Mouse (Mus musculus) C2C12 (cell line): ENCODE results near the gene Icam2. TPM values are rescaled to one million over a fixed set of nuclear protein-coding genes. Genes with fewer than 3 reads are reported as not detected.

Experiments used
- H3K27me3 ChIP-seq: one replicate; pipeline ENCODE4 v1.6.1; 2011; ENCODE audit not compliant: control insufficient read depth, insufficient read depth, insufficient read length
- H3K36me3 ChIP-seq: one replicate; pipeline ENCODE4 v1.6.1; 2011; ENCODE audit not compliant: control insufficient read depth, insufficient read depth
- H3K4me3 ChIP-seq: one replicate; pipeline ENCODE4 v1.5.1; 2011; ENCODE audit warnings: mild to moderate bottlenecking, control low read depth; ENCODE audit not compliant: poor library complexity, insufficient read depth, severe bottlenecking
- H3K79me2 ChIP-seq: one replicate; pipeline ENCODE4 v1.6.1; 2011; ENCODE audit not compliant: control insufficient read depth, insufficient read depth
- H3K79me3 ChIP-seq: one replicate; pipeline ENCODE4 v1.6.1; 2011; ENCODE audit warnings: low read depth, control low read depth
- H3ac ChIP-seq: one replicate; pipeline ENCODE3; 2011; ENCODE audit warnings: low read depth; ENCODE audit not compliant: control insufficient read depth, insufficient read length
- CEBPB ChIP-seq: IDR thresholded peaks from one replicate; pipeline ENCODE4 v1.6.1; 2011; ENCODE audit warnings: low read depth, mild to moderate bottlenecking, control low read depth, moderate library complexity
- CTCF ChIP-seq: IDR thresholded peaks from one replicate; pipeline ENCODE4 v1.5.1; 2011; ENCODE audit not compliant: control insufficient read depth, insufficient read depth, insufficient read length
- FOSL1 ChIP-seq: IDR thresholded peaks from one replicate; pipeline ENCODE4 v1.8.0; 2011; ENCODE audit warnings: mild to moderate bottlenecking, low read length; ENCODE audit not compliant: poor library complexity, insufficient read depth, severe bottlenecking
- MAX ChIP-seq: IDR thresholded peaks from one replicate; pipeline ENCODE4 v1.6.1; 2011; ENCODE audit warnings: mild to moderate bottlenecking, control low read depth
- MYOD1 ChIP-seq: IDR thresholded peaks from one replicate; pipeline ENCODE4 v1.6.1; 2011; ENCODE audit warnings: low read depth; ENCODE audit not compliant: control insufficient read depth, insufficient read length
- MYOG ChIP-seq: IDR thresholded peaks from one replicate; pipeline ENCODE4 v1.6.1; 2011; ENCODE audit not compliant: control insufficient read depth, insufficient read length; ENCODE audit errors: extremely low read depth
- USF1 ChIP-seq: IDR thresholded peaks from one replicate; pipeline ENCODE4 v1.6.1; 2011; ENCODE audit warnings: low read depth, mild to moderate bottlenecking, control low read depth, moderate library complexity
- polyA plus RNA-seq: library from polyadenylated mRNA; unstranded; fragments of >200 nt; fragmentation: generic; extraction: Trizol; gene quantifications from one replicate; pipeline ENCODE4 v1.2.1, GENCODE M21; 2012; ENCODE audit warnings: missing spikeins

Gene Icam2
- polyA plus RNA-seq, 1 experiment = not detected

DNA sequence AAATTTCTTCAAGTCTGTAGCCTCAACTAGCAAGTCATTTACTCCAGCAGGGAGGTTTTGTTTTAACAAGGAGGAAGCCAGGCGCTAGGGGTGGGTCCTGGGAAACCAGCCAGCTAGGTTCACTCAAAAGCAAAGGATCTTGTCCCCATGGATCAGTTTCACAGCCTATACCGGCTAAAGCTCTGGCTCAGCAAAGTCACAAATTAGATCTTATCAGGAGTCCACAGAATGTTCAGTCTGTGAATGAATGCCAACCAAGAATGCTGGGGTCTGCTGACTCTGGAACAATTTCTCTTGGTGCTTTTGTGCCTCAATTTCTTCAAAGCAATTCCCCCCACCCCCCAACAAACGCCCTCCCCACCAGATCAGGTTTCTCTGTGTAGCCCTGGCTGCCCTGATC lies 1.7 kb upstream of the Icam2 start:
- no peak for TF ChIP-seq MYOG
- no peak for TF ChIP-seq CTCF
- no peak for TF ChIP-seq MYOD1
- TF ChIP-seq MAX = no peak
- no peak for TF ChIP-seq FOSL1
- TF ChIP-seq USF1 = no peak
- TF ChIP-seq CEBPB = no peak
- Histone ChIP-seq H3K4me3 (no peak overlapping the region), H3K27me3 (no peaks in the 10 kb centered on the region), H3ac (no peak overlapping the region), H3K36me3 (peaks cover 4% of the 10 kb centered on the region), H3K79me2 (no peaks in the 10 kb centered on the region), H3K79me3 (no peaks in the 10 kb centered on the region)

DNA sequence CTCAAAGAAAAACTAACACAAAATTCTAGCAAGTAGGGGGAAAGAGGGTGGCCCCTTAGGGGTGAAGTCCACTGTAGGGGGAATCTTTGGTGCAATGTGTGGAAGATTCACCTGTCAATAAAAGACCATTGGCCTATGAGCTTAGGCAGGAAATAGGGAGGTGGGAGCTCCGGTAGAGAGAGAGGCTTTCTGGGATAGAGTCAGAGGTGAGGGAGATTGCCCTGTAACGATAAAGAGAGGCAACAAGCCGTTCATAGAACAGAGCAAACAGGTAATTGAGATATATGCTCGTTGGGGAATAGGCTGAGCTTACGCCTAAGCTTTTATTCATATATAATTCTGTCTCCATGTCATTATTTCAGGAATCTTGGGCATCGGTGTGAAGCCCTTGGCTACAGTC lies 855 bp downstream of the Icam2 start:
- Histone ChIP-seq H3K4me3 (no peak overlapping the region), H3K36me3 (no peaks in the 10 kb centered on the region), H3K79me2 (no peaks in the 10 kb centered on the region), H3K79me3 (no peaks in the 10 kb centered on the region), H3ac (no peak overlapping the region), H3K27me3 (no peaks in the 10 kb centered on the region)
- TF ChIP-seq USF1 (no peak), FOSL1 (no peak), CTCF (no peak), MAX (no peak), MYOG (no peak), MYOD1 (no peak), CEBPB (no peak)

DNA sequence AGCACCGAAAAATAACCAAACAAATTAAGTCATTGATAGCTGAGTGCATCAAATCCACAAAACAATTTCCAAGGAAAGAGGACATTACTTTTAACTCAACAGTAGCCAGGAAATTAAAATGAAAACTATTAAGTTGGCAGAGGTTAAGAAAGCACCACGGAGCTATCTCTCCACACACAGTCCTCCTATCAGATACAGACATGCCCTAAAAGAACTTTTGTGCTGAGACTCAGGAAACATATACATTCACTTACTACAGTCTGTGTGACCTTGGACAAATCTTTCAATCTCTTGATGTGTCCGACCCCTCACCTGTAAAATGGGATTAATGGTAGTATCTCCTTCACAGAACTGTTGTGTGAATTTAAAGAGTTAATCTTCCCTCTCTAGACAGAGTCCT lies 1.5 kb downstream of the Icam2 start:
- H3K79me3 ChIP-seq = no peaks in the 10 kb centered on the region
- H3K36me3 ChIP-seq = no peaks in the 10 kb centered on the region
- TF ChIP-seq MYOD1 (no peak), CTCF (no peak), MAX (no peak), USF1 (no peak), FOSL1 (no peak), MYOG (no peak), CEBPB (no peak)
- no peak overlapping the region for H3ac ChIP-seq
- H3K4me3 ChIP-seq = no peak overlapping the region
- H3K79me2 ChIP-seq = no peaks in the 10 kb centered on the region
- H3K27me3 ChIP-seq = no peaks in the 10 kb centered on the region

DNA sequence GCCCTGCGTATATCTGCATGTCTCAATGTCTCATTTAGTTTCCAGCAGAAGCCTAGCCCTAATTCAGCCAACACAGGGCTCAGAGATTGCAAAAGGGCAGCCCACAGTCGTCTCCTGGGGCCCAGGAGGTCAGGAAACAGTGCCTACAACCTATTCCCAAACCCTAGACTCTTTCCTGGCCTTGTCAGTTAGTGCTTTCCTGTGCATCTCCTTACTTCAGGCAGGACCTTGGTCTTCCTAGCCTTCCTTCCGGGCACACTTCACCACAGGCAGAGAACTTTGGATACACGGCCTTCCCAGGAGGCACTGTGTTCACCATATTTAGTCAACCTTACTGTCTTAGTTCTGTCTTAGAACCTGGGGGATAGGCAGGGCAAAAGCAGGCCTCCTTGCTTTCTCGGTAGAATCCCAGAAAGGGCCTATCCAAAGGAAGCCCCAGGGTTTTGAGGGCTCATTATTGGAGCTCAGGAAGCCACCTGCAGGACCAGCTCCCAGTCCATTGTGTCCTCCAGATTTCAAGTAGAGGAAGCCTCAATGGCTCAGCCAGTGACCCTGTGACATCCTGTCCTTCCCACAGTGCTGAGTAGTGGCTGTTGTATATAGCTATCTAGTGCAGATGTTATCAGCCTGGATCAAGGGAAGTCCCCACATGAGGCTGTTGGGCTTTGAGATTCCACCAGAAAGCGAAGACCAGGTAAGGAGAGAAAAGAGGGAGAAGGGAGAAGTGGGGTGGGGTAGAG lies 4.7 kb downstream of the Icam2 start:
- H3K27me3 ChIP-seq = peaks cover 18% of the 10 kb centered on the region
- TF ChIP-seq CEBPB = no peak
- TF ChIP-seq MAX = no peak
- TF ChIP-seq CTCF = no peak
- no peak for TF ChIP-seq MYOD1
- no peak for TF ChIP-seq FOSL1
- TF ChIP-seq MYOG = no peak
- TF ChIP-seq USF1 = no peak
- no peak overlapping the region for H3ac ChIP-seq
- H3K36me3 ChIP-seq = no peaks in the 10 kb centered on the region
- H3K79me3 ChIP-seq = no peaks in the 10 kb centered on the region
- H3K79me2 ChIP-seq = no peaks in the 10 kb centered on the region
- no peak overlapping the region for H3K4me3 ChIP-seq

DNA sequence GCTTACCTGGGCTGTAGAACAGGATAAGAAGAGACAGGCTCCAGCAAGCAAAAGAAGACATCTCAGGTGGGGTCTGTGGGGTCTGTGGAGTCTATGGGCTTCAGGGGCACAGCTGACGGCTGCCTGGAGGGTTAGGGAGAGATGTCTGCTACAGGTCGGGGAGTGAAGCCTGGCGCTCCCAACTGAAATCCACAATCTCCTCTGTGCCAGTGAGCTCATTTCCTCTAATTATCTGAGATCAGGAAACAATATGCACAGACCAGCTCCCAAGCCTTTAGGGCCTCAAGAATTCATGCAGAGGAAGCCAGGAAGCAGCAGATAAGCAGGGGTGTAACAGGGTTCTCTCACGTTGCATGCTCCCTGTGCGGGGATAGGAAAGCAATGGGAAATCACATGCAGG lies 5.5 kb downstream of the Icam2 start:
- peaks cover 26% of the 10 kb centered on the region for H3K27me3 ChIP-seq
- no peak overlapping the region for H3K4me3 ChIP-seq
- H3K79me2 ChIP-seq = no peaks in the 10 kb centered on the region
- TF ChIP-seq MAX (no peak), CTCF (no peak), USF1 (no peak), FOSL1 (no peak), MYOG (no peak), CEBPB (no peak), MYOD1 (no peak)
- H3ac ChIP-seq = no peak overlapping the region
- H3K79me3 ChIP-seq = no peaks in the 10 kb centered on the region
- H3K36me3 ChIP-seq = no peaks in the 10 kb centered on the region

DNA sequence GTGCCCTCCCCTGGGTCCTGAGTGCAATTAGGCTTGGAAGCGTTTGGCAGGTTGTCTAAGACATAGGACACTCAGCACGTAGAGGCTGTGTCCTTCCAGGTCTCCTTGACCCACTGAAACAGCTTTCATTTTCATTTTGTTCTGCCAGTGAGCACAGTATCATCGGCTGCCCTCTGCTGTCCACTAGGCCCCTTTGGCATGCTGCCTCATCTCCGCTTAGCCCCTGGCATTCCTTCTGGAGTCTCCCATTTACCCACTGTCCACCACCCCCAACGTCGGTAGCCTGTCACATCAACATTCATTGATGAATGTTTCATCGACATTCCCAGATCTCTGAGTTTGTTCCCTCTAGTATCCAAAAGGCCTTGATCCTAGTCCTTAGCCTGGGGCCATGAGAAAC lies 6.0 kb downstream of the Icam2 start:
- no peak overlapping the region for H3ac ChIP-seq
- H3K36me3 ChIP-seq = no peaks in the 10 kb centered on the region
- H3K79me3 ChIP-seq = no peaks in the 10 kb centered on the region
- H3K27me3 ChIP-seq = peaks cover 31% of the 10 kb centered on the region
- H3K4me3 ChIP-seq = no peak overlapping the region
- no peaks in the 10 kb centered on the region for H3K79me2 ChIP-seq
- TF ChIP-seq CTCF (no peak), FOSL1 (no peak), USF1 (no peak), CEBPB (no peak), MYOD1 (no peak), MYOG (no peak), MAX (no peak)
